Mouse (Mus musculus) c-Kit-positive CD71-negative TER-119-negative erythroid progenitor cells, embryonic 14.5 days (primary cell): ENCODE measurements around the gene Bik.

Source experiments
- DNase-seq: peaks from one replicate; pipeline ENCODE4 v3.0.0-alpha.2; 2013; ENCODE audit warnings: low read depth

Bik gene

DNA sequence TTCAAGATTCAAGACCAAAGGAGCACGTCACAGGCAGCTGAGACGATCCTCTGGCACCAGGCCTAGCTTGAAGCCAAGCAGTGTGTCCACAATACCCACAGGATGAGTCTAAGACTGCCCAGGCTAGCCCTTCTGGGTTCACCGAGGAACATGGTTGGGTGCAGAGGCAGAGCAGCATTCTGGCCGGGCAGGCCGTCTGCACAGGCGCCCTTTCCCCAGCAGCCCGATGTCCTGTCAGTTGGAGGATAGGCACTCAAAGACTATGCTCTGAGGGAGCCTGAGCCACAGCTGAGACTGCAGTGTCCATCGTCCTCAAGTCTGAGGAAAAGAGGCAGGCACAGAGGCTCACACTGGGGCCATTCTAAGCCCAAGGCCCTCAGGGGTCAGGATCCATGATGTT is 20.5 kb downstream of the Bik start:
- DNase-seq: no peak

DNA sequence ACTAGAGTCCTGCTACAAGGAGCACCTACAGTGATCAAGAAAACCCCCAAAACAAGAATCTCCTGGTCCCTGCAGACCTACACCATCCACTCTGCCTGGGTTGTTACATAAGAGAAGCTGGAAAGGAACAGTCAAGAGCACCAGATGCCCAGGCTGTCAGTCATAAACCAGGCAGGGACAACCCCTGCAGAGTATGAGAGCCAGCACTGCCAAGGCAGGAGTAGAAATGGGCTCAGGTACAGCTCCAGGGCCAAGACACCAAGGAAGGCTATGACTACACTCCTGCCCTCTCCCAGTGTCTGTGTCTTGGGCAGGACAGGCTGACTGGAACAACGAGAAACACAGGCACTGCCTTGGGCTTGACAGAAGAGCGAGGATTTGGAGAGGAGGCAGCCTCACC is 23.5 kb downstream of the Bik start:
- DNase-seq: no peak

DNA sequence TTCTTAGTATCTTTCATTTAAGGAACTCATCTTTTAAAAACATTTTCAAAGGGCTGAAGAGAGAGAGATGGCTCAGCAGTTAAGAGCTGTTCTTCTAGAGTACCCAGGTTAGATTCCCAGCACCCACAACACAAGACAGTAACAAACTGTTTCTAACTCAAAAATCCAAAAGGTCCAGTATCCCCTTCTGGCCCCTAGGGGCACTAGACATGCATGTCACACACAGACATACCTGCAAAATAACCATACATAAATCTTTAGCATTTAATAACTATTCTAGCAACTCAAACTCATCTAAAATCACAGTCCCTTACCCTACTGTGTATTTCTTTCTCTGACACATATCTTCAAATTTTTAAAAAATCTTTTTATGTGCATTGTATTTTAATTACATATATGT is 27.2 kb downstream of the Bik start:
- no peak for DNase-seq

DNA sequence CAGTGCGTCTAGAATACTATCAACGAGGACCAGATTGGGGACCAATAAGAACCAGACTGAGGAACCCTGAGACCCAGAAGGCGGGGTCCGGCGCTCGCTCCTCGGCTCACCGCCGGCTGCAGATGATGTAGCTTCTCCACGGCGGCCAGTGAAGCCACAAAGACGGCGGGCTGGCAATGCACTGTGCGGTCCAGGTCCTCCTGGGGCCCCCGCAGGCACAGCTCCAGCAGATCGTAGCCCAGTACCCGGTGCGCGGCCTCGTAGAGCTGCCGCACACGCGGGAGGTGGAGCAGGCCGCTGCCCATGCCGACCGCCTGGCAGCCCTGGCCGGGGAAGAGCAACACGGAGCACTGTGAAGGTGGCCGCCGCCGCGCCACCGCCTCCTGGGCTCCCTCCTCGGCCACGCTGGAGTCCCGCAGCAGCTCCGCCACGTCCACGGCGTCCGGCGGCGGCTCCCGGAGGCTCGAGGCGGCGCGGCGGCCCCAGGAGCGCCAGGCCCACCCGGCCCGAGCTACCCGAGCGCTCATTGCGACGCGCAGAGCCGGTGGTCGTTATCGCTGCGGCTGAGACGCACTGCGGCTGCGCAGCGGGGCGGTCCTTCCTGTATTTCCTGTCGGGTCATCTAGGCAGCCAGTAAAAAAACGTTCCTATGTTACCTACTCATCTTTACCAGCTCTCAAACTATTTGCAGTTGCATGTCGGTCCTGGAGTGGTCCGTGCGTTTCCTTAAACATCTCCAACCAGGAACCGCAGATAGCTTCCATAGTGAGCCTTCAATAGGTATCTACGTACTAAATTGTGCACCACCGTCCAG is 28.7 kb downstream of the Bik start:
- peak; percentile 70 for DNase-seq

DNA sequence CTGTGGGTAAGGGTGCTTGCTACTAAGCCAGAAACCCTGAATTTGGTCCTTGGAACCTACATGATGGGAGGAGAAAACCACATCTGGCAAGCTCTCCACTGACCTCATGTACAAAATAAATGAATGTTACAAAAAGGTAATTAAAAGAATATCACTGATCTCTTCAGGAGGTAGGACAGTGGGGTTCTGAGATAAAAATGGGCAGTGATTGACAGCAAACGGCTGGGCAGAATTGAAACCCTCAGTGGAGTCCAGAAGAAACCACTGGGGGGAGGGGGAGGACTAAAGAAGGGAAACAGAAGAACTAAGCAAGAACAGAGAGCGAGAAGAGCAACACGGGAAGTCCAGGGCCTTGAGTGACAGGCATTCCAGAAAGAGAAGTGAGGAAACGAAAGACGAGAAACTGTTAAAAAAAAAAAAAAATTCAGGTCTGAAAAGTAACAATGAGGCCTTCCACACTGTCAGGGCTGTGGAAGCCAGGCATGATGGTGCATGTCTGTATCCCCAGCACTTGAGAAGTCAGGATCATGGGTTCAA is 34.3 kb downstream of the Bik start:
- no peak for DNase-seq

DNA sequence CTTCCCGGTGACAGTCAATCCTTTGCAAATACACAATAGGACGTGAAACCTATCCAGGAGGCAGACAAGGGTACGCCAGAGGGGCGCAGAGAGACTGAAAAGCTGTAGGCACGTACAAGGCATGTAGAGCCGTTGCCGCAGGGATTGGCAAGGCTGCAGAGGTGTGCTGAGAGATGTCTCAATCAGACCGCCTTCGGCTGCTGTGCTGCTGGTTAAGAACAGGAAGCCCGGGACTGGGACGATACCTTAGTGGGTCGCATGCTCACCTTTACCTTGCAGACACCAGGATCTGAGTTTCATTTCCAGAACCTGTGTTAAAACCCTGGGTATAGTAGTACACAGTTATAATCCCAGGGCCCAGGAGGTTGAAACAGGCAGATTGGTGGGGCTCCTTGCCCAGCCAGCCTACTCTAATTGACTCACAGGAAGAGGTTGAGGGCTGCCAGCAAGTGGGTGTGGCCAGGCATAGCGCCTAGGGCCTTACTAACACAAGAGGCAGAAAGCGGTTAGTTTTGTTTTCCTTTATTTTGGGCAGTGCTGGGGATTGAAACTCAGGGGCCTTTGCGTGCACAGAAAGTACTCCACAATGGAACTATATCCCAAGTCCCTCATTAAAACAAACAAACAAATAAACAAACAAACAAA is 36.1 kb downstream of the Bik start:
- peak; percentile 77 for DNase-seq

DNA sequence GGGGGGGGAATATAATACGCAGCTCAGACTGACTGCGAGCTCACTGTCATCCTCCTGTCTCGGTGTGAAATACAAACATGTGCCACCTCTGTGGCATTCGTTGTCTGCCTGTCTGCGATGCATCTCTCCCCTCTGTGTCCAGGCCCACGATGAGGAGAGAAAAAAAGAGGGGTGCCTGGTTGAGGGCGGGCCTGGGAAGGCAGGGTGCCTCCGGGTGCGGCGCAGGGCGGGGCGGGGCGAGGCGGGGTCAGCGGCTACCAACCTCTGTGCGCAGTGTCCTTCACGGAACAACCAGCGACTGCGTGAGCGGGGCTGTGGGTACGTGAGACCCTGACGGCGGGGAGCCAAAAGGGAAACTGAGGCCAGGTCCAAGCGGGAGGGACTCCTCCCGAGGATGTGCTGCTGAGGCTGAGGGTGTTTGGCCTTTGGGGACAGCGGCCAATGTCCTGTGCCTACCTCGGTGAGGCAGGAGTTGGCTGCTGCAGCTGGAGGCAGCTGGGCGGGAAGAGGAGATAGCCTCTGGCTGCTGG is 36.7 kb downstream of the Bik start, which contains the start of the genes Tspo and Mcat:
Tspo (plus strand) TSS at position 266 of the 530 bp plus-strand sequence.
Mcat (minus strand) TSS at position 461 of the 530 bp plus-strand sequence.
- DNase-seq: peak; percentile 40

DNA sequence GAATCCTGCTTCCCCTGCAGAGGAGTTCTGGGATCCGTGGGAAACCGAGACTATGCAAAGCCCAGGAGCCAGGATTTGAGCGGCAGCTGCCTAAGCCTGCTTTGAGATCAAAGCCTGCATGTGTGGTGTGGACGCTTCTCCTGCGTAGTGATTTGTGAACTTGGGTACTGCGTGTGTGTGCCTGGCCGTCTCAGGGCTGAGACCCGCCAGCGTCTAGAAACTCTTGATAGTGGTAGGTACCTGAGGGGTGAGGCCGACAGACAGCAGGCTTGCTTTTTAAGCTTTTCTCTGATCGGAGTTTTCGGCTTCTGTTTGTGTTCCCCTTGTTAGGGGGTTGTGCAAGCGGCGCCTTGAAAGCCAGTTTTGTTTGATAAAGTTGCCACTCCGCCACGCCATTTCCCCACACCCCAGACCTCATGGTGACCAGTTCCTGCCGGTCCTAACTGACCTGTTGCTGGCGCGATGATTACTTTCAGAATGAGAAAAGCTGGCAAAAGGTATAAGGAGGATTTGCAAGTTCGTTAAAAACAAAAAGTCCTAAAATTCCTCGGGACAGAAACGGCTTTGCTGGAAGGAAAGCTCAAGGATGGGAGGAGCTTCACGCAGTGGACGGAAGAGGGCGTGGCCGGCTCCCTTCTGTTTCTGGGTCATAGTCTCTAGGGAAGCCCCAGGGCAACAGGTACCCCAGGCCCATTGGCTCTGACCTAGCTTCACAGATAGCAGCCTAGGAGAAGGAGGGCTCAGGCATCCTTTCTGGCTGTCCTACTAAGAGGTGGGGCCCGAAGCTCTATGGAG is 37.4 kb downstream of the Bik start:
- DNase-seq: peak; percentile 34

DNA sequence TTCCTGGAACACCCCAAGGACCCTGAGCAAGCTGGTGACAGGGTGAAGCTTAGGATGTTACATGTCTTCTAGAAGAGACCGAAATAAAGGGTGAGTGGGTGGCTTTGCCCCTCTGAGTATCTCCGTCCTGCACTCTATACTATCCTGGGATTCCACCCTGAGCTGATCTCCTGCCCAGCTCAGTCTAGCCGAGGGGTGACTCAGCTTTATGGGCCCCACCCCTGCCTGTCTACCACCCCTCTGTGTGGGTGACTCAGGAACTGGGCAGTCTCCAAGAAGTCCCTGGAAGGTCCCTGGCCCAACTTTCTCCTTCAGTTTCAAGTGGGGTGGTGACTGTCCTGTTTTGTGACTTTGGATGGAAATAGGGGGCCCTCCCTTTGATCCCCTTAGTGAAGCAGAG is 38.8 kb downstream of the Bik start:
- peak; percentile 33 for DNase-seq

DNA sequence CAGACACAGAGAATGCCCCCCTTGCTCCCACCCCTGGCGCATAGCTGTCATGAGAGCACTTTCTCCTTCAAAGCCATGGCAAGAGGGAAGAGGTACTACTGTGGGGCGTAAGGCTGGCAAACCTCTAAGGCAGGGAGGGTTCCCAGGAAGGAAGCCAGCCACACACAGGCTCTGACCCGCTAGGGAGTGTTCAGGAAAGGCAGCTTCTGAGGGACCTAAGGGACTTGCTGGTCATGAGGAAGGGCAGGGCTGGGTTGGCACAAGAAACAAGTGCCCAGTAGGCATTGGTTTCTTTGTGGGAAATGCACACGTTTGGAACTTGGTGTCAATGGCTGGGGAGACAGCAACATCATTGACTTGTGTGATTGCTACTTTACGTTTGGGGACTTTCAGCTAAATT is 39.3 kb downstream of the Bik start:
- DNase-seq: no peak

DNA sequence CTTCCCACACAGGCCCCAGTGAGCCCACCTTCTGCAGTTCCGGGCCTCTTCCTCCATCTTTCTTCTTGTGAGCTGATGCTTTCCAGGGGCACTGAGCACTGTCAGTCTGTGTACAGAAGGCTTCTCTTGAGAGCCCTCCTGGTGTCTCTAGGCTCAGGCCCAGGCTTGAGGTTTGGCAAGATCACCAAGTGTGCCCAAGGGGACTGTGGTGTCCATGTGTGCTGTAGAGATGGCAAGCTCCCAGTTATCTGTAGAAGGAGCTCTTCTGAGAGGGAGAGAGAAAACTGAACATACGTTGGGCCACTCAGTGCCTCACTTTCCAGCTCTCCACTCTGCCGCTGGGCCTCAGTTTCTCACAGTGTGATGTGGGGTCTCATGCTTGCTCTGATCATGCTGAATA is 41.1 kb downstream of the Bik start:
- no peak for DNase-seq

DNA sequence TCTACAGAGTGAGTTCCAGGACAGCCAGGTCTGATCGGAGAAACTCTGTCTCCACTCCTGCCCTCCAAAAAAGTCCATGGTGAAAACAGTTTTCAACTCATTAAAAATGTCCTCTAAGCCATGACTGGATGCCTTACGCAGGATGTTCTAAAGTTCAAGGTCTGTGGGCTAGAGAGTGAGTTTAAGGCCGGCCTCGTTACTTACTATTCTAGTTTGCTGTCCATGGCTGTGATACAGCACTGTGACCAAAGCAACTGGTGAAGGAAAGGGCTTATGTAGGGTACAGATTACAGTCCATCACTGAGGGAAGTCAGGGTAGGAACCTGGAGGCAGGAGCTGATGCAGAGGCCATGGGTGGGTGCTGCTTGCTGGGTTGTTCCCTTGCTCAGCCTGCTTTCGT is 41.9 kb downstream of the Bik start:
- no peak for DNase-seq

DNA sequence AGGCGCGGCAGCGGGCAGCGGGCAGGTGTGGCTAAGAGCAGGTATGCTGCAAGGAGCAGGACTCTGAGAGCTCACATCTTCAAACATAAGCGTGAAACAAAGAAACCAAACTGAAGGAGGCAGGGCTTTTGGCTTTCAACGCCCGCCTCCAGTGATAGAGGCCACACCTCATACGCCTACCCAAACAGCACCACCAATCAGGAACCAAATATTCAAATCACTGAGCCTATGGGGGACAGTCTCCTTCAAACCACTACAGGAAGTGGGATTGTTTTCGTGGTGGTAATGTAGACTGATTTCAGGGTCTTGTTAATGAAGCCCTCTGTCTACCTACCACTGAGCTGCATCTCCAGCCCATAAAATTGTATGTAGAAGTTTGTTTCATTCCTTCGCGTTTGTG is 43.0 kb downstream of the Bik start:
- no peak for DNase-seq

DNA sequence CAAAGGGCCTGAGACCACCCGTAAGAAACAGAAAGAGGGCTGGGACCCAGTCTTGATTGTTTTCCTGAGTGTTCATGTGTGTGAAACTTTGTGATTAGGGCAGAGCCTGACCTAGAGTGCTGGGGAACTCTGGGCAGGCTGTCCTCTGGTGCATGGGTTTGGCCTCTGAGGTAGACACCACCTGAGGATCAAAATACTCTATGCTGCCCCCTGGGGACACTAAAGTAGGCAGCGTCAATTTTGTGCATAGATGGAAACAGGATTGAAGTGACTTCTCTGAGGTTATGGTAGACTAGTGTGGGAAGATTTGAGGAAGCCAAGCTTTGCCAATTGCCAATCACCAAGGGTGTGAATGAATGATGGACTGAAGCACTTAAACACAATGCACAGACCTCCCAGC is 44.0 kb downstream of the Bik start:
- DNase-seq: no peak

DNA sequence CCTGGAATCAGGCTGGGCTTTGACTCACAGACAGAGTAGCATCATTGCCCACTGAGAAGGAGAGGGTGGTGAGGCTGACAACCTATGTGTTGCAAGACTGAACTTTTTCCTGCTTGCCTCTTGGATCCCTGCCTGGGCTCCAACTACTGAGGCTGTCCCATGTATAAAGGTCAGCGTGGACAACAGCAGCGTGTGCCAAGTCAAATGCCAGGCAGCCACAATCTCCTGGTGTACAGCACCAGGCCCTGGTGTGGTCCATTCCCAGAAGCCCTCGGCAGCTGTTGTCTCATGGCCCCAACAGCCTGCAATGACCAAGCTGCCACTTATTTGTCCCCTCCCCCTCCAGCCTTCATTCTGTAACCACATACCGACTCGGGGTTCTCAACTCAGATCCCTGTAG is 45.0 kb downstream of the Bik start:
- no peak for DNase-seq

DNA sequence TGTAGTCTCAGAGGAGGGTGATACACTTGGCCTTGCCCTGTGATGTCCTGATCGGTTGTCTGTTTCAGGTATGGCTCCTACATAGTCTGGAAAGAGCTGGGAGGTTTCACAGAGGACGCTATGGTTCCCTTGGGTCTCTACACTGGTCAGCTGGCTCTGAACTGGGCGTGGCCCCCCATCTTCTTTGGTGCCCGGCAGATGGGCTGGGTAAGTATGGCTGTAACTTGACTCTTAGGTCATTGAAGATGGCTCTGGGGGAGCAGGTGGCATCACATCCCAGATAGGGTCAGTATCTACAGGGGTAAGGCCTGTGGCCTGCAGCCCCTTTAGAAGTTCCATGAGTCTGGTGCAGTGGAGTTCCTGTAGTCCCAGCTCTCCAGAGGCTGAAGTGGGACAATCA is 45.5 kb downstream of the Bik start:
- DNase-seq: no peak

DNA sequence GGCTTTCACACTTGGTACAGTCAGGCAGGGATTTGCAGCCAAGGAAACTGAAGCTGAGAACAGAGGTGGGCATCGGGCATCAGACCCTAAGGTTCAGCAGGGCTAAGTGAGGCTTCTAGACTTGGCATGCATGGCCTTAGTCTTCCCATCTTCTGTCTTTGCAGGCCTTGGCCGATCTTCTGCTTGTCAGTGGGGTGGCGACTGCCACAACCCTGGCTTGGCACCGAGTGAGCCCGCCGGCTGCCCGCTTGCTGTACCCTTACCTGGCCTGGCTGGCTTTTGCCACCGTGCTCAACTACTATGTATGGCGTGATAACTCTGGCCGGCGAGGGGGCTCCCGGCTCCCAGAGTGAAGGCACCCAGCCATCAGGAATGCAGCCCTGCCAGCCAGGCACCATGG is 46.9 kb downstream of the Bik start:
- no peak for DNase-seq

DNA sequence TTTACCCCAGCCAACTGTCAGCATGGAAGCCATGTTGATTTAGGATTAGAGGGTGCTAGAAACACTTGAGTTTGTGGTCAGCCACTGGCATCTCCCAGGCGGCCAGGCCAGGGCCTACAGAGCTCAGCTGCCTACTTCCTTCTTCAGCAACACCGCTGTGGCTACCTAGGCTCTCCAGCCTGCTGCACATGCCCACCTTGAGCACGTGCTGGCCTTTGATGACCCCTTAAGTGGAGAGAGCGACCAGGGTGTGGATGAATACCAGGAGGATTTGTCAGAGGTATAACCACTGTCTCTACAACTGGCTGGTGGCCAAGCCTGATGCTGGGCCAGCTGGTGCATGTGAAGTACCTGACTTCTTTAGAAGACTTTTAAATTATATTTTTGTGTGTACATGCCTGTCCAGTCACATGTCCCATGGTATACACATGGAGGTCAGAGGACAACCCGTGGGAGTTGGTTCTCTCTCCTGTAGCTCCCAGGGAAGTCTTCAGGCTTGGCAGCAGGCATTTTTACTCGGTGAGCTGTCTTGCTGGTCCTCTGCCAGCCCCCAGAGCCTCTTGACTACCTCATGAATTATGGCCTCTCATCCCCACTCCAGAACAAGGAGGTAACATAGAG is 48.2 kb downstream of the Bik start:
- no peak for DNase-seq

DNA sequence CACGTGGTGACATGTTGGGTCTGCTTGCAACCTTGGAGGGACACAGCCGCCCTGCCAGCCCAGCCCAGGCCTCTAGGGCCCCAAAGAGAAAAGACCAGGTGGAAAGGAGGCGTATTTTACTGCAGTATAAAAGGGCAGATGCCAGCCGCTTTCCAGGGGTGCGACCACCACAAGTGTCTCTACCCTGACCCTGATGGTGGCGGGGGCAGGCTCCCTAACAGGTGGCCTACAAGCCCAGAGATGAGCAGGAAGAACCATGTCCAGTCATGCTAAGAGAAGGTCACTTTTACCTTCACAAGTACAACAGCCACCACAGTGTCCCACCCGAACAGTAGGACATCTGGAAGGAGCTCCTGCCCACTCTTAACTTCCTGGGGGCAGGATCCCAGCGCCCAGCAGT is 48.9 kb downstream of the Bik start:
- no peak for DNase-seq

DNA sequence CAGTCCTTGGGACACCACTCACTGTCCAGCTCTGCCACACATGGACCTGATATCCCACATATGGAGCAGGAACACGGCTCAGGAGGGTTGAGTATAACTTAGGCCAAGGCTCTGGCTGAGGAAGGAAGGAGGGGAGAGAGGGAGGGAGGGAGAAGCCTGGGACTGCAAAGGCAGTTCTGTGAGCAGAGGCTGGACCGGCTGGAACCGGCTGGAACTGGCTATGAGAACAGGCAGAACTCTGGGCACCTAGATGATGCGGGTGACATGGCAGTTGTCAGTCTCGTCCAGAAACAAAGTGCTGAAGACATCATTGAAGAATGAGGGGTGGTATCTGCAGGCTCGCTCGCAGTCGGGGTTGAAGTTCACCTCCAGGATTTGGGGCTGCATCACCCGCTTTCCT is 50.0 kb downstream of the Bik start:
- DNase-seq: no peak

DNA sequence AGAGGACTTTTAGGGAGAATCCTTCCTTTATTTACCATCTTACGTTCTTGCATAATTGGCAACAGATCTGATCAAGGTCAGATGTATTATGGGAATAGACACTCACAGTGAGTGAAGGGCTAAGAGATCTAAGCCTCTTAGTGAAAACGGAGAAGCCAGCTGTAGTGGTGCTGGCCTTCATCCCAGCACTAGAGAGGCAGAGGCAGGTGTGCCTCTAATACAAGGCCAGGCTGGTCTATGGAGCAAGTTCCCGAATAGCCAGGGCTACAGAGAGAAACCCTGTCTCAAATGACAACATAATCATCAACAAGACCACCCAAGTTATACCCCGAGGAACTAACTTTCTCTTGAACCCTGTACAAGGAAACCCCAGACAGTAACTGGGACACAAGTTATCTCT is 56.3 kb downstream of the Bik start:
- DNase-seq: no peak
